Comparison of ENCODE assay signal across 23 mouse cellular contexts in the genomic region with DNA sequence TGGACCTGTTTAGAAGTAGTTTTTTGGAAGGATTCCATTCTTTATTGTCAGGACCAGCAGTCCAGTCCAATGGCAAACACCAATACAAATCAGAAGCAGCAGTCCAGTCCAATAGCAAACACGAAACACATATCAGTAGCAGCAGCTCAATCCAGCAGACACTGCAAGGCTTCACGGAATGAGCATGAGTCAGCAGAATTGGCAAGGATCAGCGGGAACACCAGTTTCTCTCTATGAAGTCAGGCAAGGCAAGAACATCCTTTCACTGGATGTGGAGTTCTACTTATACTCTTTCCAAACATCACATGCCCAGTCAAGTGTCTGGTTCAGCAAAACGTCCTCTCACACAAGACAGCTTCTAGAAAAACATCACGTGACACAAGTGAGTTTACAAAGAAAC. TPM values are rescaled to one million over a fixed set of nuclear protein-coding genes. Genes with fewer than 3 reads are reported as not detected.
DNase-seq lines count a peak whose midpoint lies in the region; ATAC-seq and TF ChIP-seq lines count a peak whose summit lies in the region.
"Had no signal": no experiment of that assay in that cellular context is flagged by ENCODE, and none has a peak within 500 bp of the region (broad histone marks: within the 10 kb centered on the region; RNA-seq: fewer than 3 reads in every experiment).

No protein-coding gene starts in this region.

- no peak for TF ChIP-seq CTCF in left cerebral cortex, adult 2 months (IDR thresholded peaks at IDR 0.05)

- no peak overlapping the region for H3K4me2 ChIP-seq in heart, embryonic 11.5 days
- H3K4me2 ChIP-seq: embryonic facial prominence, embryonic 13.5 days; heart, embryonic 15.5 days; liver, embryonic 15.5 days; neural tube, embryonic 12.5 days had no signal

- no peak overlapping the region for H3K4me3 ChIP-seq in heart, embryonic 11.5 days (ENCODE audit: low read depth, low read length)
- H3K4me3 ChIP-seq in left cerebral cortex, adult 2 months = no peak overlapping the region
- H3K4me3 ChIP-seq: embryonic facial prominence, embryonic 13.5 days; gastrocnemius, adult 2 months; heart, embryonic 15.5 days; liver, embryonic 15.5 days; neural tube, embryonic 12.5 days had no signal

- no peaks in the 10 kb centered on the region for H3K4me1 ChIP-seq in heart, embryonic 11.5 days (ENCODE audit: control insufficient read depth, insufficient read depth, low read length)
- H3K4me1 ChIP-seq: embryonic facial prominence, embryonic 13.5 days; heart, embryonic 15.5 days; liver, embryonic 15.5 days; neural tube, embryonic 12.5 days had no signal

- H3K9ac ChIP-seq in heart, embryonic 11.5 days (ENCODE audit: low read depth, low read length) = no peak overlapping the region
- H3K9ac ChIP-seq: embryonic facial prominence, embryonic 13.5 days; forebrain, postnatal 0 days; heart, embryonic 15.5 days; liver, embryonic 15.5 days; neural tube, embryonic 12.5 days had no signal

- intact Hi-C loops in left cerebral cortex, adult 2 months (cut with DNase I) = loop anchor here (10.0 kb wide), 1 partner anchor 525 kb away; no protein-coding TSS in a partner anchor
- intact Hi-C loops in gastrocnemius, postnatal 14 days (cut with DNase I; ENCODE audit: low total_unique reads) = no loop called here

- peak; percentile 59 to 68 for DNase-seq in heart, adult 18-20 months
- DNase-seq in 3T3-L1 (ENCODE audit: low read depth, low spot score) (peak; percentile 93), ES-CJ7 (ENCODE audit: low read depth, low spot score) (peak; percentile 35), adipocyte (ENCODE audit: low spot score) (peak; percentile 60)
- no peak for DNase-seq in left cerebral cortex, adult 2 months (ENCODE audit: extremely low spot score in 1 of 2, low spot score in 2 of 2)
- DNase-seq in gastrocnemius, postnatal 14 days = no peak
- DNase-seq: cerebellum, adult 11 months; cerebellum, postnatal 14 days; forebrain, postnatal 0 days; gastrocnemius, adult 2 months; kidney, adult 11 months; lung, postnatal 14 days; thymus, postnatal 14 days had no signal

- ATAC-seq in heart, embryonic 11.5 days (replicated peaks; ENCODE audit: insufficient number of reproducible peaks, low FRiP score, low TSS enrichment) = no peak
- ATAC-seq: forebrain, postnatal 0 days; hindbrain, embryonic 16.5 days; Patski had no signal

- WGBS in heart, embryonic 11.5 days (ENCODE audit: insufficient replicate concordance) = 71% methylated on average over 5 of the region's 5 CpGs

- no peak overlapping the region for H3K27ac ChIP-seq in heart, embryonic 11.5 days (ENCODE audit: low read depth, low read length)
- no peak overlapping the region for H3K27ac ChIP-seq in left cerebral cortex, adult 2 months
- H3K27ac ChIP-seq: embryonic facial prominence, embryonic 13.5 days; gastrocnemius, adult 2 months; heart, embryonic 15.5 days; kidney, postnatal 0 days; liver, embryonic 15.5 days; neural tube, embryonic 12.5 days had no signal

- H3K36me3 ChIP-seq in heart, embryonic 11.5 days (ENCODE audit: control insufficient read depth, insufficient read depth, low read length) = no peaks in the 10 kb centered on the region
- H3K36me3 ChIP-seq: embryonic facial prominence, embryonic 13.5 days; heart, embryonic 15.5 days; liver, embryonic 15.5 days; neural tube, embryonic 12.5 days had no signal

- no peaks in the 10 kb centered on the region for H3K27me3 ChIP-seq in heart, embryonic 11.5 days (ENCODE audit: control insufficient read depth, insufficient read depth, low read length)
- H3K27me3 ChIP-seq: embryonic facial prominence, embryonic 13.5 days; heart, embryonic 15.5 days; liver, embryonic 15.5 days; neural tube, embryonic 12.5 days; Patski had no signal

- H3K9me3 ChIP-seq in heart, embryonic 11.5 days (replicated peaks; ENCODE audit: control insufficient read depth, low read length) = no peaks in the 10 kb centered on the region
- H3K9me3 ChIP-seq: embryonic facial prominence, embryonic 13.5 days; heart, embryonic 15.5 days; liver, embryonic 15.5 days; neural tube, embryonic 12.5 days had no signal

RNA-seq across cellular contexts. Expression of a gene that starts 9.4 kb away (rescaled TPM):
- total RNA-seq in heart, adult 18-20 months (2021) = 10 to 100 TPM; 50.2 to 51.8 TPM
- polyA plus RNA-seq in heart, embryonic 11.5 days (2014; fragmentation: Nextera tagmentation; extraction: Ambion mirVana) = 159 and 177 TPM in 2 replicates
- total RNA-seq in left cerebral cortex, adult 2 months (2021) = 10 to 100 TPM; 47.6 to 47.8 TPM
- total RNA-seq in gastrocnemius, postnatal 14 days (2021) = 10 to 100 TPM; 35.2 to 40.9 TPM

RNA-seq across cellular contexts. Expression of a gene that starts 15.5 kb away (rescaled TPM):
- under 1 TPM; 0.35 to 0.44 TPM for total RNA-seq in heart, adult 18-20 months (2021)
- 0.23 and 0.25 TPM in 2 replicates for polyA plus RNA-seq in heart, embryonic 11.5 days (2014; fragmentation: Nextera tagmentation; extraction: Ambion mirVana)
- 100 to 1,000 TPM; 111 TPM for total RNA-seq in left cerebral cortex, adult 2 months (2021)
- under 1 TPM; 0.60 to 0.80 TPM for total RNA-seq in gastrocnemius, postnatal 14 days (2021)
- total RNA-seq: granulocyte monocyte progenitor cell, adult 5-6 weeks; hematopoietic stem cell, adult 5-6 weeks had no signal
- polyA plus RNA-seq: kidney, postnatal 0 days; liver, embryonic 15.5 days had no signal

RNA-seq across cellular contexts. Expression of a gene that starts 33.1 kb away (rescaled TPM):
- under 1 TPM; 0.20 to 0.26 TPM for total RNA-seq in heart, adult 18-20 months (2021)
- polyA plus RNA-seq in heart, embryonic 11.5 days (2014; fragmentation: Nextera tagmentation; extraction: Ambion mirVana) = 1.7 and 2.3 TPM in 2 replicates
- total RNA-seq in left cerebral cortex, adult 2 months (2021) = under 1 TPM; 0.12 to 0.29 TPM
- under 1 TPM; 0.07 to 0.21 TPM for total RNA-seq in gastrocnemius, postnatal 14 days (2021)

RNA-seq across cellular contexts. Expression of a gene that starts 53.5 kb away (rescaled TPM):
- total RNA-seq in heart, adult 18-20 months (2021) = 1 to 10 TPM; 3.7 to 4.7 TPM
- polyA plus RNA-seq in heart, embryonic 11.5 days (2014; fragmentation: Nextera tagmentation; extraction: Ambion mirVana) = 0.55 and 0.82 TPM in 2 replicates
- total RNA-seq in left cerebral cortex, adult 2 months (2021) = 1 to 10 TPM; 5.3 to 6.4 TPM
- total RNA-seq in gastrocnemius, postnatal 14 days (2021) = 10 to 100 TPM; 91.9 to 94.4 TPM
- total RNA-seq: granulocyte monocyte progenitor cell, adult 5-6 weeks; hematopoietic stem cell, adult 5-6 weeks had no signal

Comparison
In these comparisons a context has a peak if more than half of its experiments do, and no peak if none do; other contexts are left out.
1. DNase-seq: peak in heart, adult 18-20 months (2 of 2), 3T3-L1 (single experiment), ES-CJ7 (single experiment) and adipocyte (single experiment); none in left cerebral cortex, adult 2 months (0 of 2) and gastrocnemius, postnatal 14 days (single experiment).
2. RNA of a gene that starts 15.5 kb away (total RNA-seq): 111 TPM in left cerebral cortex, adult 2 months; 0.60 to 0.80 TPM in gastrocnemius, postnatal 14 days and 0.35 to 0.44 TPM in heart, adult 18-20 months; every median in the first group is over 10 times any median in the second.